Mouse (Mus musculus) thymus, postnatal 14 days (tissue): ENCODE results near the gene D5Ertd579e.
A peak's percentile ranks its signal among the peaks of the same experiment; 100 is the strongest.

Experiments used
- DNase-seq: peaks from one replicate; pipeline ENCODE4 v3.0.0; 2021

Gene D5Ertd579e

DNA sequence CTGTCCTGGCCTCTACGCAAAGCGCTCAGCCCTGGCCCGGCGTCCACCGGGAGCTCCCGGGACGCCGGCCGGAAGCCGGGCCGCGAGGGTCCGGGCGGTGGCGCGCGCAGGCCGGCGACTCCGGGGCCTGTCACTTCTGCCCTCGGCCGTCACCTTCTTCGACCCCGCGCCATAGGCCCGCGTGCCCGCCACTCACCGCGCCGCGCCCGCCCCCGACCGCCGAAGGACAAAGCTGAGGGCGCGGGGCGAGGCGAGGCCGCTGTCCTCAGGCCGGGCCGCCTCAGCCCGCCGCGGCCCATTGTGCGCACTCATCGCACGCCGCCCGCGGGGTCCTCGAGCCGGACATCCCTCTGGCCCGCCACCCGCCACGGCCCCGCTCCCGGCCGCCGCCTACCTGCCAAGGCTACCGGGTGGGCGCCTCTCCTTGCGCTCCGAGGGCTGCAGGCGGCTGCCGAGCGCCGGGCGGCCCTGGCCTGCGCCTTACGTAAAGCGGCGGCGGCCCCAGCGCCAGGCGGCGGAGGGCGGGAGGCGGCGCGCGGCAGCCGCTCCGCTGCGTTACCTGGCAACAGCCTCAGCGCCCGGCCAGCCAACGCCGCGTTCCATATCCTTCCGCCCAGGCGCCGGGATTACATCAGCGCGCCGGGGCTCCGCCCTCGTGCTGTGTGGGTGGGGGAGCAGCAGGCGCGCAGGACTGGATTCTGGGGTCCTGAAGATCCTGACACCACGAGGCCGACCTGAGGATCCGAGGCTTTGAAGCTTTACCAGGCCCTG lies at the start of gene D5Ertd579e:
Gene D5Ertd579e (minus strand): TSS at position 564 of the 771 bp plus-strand sequence.
- DNase-seq = peak; percentile 96

DNA sequence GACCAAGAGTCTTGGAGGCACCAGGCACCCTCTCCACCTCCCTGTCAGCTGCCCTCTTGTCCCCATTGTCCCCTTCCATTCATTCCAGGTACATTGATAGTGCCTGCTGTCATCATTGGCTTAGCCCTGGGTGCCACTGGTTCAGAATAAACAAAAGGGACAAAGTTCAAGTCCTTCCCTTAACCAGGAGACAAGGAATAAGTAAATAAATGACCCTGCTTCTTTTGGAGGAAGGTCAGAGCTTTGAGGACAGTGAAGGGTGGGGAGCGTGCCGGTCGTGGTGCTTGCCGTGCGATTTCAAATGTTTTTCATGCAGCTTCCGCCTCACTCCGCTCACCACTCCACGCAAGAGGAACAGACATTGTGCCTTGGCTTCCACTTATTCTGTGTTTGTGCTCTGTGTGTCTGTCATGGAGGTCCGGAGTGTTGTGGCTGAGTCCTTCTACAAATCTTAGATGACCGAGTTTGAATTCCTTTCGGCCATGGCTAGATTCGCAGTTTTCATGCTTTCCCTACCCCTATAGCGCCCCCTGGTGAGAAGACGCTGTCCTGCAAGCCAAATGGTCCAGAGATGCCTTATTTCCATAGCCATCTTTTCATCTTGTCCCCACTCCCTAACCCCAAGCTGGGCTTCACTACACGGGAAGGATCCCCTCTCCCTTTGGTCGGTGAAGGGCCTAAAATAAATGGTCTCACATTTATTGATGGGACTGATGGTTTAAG lies 46.5 kb upstream of the D5Ertd579e start:
- DNase-seq = peak; percentile 84

DNA sequence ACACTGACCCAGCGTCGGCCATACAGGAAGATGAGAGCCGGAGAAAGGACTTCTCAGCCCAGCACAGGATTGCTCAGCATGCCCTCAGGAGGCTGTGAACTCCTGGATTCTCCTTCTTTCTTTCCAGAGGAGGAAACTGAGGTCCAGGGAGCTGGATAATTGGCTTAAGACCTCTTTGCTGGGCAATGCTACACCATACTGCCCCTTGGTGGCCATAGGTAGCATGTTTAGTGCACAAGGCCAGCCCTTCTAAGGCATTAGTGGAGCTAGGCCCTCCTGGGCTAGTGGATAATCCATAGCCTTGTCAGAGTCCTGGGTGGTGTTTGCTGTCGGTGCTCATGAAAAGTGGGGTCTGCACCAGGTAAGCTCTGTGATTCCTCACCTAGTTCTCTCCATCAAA lies 44.0 kb upstream of the D5Ertd579e start:
- no peak for DNase-seq

DNA sequence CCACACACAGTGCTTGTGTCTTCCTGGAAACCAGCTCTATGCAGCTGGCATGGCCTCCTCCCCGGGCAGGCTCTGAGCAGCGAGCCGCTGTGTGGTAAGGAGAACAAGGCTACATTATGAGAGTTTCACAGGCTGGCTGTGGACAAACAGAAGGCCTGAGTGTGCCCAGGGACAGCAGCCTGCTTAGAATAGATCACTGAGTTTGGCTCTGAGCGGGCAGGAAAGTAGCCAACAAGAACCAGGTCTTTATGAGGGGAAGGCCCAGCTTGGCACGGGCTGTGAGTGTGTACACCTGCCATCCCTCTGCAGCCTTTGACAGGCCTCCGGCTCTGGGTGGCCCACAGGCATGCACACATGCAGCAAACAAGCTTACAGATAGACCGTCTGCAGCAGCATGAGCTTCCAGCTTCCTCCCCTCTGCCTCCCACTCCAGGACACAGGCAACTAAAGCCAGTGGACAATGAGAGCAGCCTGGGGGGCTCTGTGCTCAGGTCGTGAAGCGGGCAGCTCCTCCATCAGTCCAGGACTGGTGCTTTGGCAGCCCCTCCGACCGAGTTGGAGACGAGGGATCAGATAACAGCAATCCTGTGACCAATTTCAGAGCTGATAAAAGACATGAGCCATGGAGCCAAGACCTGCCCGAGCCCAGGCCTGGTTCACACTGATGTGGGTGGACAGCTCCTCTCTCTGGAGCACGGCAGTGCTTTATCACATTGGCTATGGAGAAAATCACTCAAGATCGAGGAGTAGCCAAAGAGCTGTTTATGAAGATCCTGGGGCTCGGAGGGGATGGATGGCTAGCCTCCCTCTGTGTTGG lies 43.2 kb upstream of the D5Ertd579e start:
- no peak for DNase-seq

DNA sequence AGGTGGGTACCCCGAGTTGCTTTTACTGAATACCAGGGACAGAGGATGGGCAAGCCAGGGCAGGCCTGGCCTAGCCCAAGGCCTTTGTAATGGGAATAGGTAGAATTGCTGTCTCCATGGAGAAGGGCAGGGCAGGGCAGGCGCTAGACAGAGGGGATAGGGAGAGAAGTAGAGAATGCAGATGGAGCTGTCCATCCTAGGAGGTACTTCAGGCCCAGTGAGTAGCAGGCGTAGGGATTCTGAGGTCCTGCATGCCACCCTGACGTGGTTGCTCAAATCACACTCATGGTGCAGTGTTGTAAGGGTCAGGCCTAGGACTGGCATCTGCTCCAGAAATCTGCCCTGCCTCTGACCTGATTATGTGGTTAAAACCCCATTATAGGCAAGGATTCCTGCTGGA lies 41.9 kb upstream of the D5Ertd579e start:
- DNase-seq = no peak

DNA sequence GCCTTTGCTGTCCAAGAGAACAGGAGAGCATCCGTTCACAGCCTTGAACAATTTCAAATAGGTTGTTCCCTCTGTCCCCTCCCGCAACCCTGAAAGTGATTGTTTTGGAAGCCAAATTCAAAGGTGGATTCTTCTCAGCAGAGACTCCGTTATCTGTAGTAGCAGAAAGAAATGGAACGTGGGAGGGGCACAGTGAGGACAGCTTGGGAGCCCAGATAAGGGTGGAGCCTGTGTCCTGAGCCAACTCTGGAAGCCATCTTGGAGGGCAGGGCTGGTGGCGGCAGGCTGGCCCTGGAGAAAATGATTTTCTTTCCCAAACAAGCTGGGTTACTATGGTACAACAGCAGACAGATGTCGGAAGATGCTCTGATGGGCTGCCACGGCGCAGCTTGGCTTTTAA lies 40.2 kb upstream of the D5Ertd579e start:
- DNase-seq = no peak

DNA sequence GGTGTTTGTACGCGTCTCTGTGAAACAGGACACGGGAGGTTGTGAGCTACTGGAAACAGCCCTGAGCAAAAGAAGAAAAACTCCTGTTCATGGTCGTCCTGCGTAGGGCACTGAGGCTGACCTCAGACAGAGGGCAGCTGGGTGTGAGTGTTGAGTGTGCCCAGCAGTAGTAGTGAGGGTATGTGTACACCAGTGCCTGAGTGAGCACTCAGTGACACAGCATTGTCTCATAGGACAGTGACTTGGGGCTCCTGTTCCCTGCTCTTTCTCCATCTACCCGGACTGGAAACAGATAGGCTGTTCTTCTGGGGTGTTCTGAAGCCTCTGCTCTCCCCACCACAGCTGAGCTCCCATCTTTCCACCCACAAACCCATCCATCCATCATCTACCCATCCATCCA lies 39.3 kb upstream of the D5Ertd579e start:
- no peak for DNase-seq

DNA sequence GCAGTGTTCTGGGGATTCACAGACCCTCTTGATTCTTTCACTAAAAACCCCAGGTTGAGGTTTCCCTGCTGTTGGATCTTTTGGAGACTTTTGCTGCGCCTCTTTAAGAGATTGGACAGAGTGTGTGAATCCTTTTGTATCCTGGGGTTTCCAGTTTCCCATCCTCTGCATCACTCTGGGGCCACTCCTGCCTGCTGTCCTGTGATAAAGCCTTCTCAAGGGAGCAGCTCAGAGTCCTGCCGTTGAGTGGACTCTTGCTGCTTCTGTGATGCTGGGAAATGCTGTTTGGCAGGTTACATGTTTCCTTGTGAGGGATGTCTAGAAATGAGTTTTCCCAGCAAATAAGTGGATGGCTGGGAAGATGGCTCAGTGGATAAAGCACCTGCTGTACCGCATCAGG lies 37.6 kb upstream of the D5Ertd579e start:
- no peak for DNase-seq

DNA sequence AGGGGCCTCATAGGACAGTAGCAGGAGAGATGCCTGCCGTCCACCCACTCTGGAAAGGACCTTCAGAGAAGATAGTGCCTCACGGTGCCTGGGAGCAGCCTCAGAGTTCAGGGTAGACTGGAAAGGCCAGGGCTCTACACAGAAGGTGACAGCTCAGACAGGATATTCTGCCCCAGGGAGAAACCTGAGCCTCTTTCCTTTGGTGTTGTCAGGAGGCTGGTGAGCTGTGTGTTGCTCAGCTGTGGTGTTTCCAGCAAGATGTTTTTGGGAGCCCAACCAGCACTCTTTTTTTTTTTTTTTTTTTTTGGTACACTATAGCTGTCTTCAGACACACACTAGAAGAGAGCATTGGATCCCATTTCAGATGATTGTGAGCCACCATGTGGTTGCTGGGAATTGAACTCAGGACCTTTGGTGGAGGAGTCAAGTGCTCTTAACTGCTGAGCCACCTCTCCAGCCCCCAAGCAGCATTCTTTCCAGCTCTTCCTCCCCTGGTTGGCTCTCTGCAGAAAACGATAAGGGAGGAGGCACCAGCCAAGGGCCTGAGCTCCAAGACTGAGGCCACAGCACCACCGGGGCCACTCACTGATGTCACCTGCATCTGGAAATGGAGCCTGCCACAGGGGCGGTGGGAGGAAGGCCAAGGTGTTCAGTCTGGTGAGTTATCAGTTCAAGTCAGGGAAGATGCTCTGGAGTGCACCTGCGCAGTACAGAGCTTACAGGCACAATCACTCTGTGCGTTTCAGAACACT lies 36.3 kb upstream of the D5Ertd579e start:
- DNase-seq = no peak

DNA sequence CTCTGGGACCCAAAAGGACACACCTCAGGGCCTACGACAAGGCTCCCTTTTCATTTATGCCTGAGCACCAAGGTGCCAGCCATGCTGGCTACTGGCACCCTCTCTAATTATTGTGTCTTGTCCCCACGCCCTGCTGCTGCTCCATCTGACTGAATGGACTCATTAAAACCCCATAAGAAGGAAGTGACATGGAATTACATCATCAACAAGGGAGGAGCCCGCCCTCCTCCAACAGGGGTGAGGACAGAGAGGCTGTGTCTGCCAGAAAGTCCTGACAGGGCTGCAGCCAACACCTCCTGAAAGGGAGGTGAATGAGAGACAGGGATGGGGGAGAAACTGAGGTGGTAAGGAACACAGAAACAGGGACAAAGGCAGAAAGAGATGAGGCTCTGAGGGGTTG lies 34.9 kb upstream of the D5Ertd579e start:
- no peak for DNase-seq

DNA sequence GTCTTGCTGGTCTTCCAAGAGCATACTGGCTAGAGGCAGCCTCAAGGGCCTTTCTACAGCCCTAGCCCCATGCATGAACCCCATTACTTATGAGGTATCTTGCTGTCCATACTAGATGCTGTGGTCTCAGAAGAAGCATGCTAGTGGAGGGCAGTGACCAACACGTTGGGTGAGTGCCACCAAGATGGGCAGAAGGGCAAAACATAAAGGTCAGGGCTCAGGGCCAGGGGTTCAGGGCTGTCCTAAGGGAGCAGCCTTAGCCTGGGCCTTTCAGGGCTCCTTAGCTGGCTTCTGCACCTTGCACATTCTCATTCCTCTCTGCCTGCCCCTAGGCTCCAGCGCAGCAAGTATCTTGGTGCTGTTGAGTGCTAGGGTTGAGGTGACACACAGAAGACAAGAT lies 34.1 kb upstream of the D5Ertd579e start:
- DNase-seq = no peak

DNA sequence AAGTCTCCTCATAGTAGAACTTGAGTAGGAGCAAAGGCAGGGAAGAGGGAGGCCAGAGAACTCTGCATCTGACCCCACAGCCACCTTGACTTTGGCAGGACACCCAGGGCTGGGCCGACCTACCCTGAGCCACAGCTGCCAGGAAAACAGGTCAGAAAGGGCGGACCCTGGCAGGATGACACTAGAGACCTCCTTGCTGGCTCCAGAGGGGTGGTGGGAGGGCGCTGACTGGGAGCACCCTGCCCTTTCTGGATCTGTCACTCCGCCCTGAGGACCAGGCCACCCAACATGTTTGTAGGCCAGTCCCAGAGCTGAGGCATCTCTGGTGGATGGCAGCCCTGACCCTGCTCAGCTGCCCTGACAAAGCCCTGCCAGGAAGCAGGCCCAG lies 33.3 kb upstream of the D5Ertd579e start:
- DNase-seq = no peak

DNA sequence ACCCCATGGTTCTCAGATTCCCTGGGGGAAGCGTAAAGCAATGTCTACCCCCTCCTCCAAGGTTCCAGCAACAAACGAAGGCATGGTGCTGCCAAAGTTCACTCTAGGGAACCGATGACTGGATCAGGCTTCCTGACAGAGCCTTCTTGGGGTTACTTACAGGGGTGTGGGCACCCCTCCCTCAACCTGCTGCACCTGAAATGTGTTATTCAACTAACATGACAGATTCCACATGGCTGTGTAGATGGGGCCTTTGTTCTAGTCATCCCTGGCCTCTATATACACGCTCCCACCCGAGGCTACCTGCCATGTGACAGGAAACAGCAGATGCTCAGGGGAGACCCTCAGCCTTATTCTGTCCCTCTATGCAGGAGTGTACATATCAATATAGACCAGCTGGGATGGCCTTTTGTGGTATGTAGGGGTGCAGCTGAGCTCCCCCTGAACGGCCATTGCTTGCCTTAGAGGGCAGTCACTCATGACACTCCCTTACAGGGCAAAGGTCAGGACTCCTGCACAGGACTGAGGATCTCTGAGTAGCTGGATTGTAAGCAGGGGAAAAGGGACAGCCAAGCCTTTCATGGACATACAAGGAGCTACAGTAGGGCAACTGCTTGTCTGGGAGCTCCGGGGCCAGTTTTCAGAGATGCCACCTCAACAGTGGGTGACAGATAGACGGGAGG lies 32.7 kb upstream of the D5Ertd579e start:
- no peak for DNase-seq

DNA sequence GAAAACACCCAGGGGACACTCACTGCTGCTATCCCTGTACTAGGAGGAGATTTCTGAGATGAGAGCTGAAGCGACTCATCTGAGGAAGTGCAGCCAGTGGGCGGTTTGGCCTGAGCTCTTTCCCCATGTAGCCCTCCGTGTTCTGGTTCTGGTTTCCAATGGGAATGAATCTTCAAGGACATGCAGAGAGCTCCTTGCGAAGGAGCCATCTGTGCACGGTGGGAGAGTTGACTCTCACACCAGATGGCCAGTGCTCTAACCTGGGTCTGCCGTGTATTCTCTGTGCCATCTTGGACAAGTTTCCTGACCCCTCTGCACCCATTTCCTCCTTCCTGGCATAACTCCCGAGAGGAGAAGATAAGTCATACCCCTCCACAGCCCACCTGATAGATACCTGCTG lies 32.0 kb upstream of the D5Ertd579e start:
- DNase-seq = no peak

DNA sequence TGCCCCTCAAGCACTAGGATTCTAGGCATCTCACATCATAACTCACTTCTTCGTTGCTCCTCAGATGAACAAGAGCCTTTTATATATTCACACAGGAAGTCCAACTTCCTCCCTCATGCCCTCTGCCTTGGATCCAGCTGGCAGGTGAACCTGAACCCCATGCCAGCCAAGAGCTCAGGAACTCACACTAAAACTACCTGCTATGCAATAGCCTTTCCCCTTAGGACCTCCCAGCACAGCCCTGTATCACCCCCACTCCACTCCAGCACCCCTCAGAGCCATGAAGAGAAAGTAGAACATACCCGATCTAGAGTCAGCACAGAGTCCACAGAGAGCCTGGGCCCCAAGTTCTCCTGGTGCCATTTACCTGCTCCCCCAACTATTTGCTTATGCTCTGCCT lies 31.3 kb upstream of the D5Ertd579e start:
- DNase-seq = no peak

DNA sequence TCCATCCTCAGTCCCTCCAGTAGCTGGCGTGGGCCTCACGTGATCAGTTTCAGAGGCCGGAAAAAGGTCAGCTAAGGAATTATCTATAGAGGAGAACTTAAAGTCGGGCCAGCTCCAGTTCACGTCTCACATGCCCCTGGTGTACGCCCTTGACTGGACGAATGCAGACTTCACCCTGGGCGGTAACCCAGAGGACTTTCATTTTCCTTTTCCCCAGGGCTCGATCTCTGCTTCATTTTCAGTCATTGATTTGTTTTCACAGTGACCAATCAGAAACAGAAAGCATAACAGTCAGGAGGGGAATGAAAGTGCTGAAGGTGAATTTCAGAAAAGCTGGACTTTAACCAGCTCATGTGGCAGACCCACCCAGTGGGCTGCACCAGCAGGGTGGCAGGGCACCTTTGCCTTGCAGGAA lies 30.6 kb upstream of the D5Ertd579e start:
- no peak for DNase-seq

DNA sequence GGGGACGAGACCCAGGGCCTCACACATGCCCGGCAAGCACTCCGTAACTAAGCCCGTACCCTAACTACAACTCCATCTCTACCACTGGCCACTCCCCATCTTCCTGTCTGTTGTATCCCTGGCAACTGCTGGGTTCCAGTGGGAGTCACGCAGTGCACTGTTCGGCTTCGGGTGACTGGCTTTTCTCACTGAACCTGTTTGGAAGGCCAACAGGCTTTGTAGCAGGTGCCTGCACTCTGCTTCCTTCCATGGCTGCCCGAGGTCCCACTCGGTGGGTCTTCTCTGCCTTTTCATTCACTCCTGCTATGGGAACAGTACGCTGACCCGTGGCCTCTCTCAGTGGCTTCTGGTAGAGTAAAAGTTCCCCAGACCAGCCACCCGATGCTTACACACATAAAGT lies 30.0 kb upstream of the D5Ertd579e start:
- DNase-seq = no peak

DNA sequence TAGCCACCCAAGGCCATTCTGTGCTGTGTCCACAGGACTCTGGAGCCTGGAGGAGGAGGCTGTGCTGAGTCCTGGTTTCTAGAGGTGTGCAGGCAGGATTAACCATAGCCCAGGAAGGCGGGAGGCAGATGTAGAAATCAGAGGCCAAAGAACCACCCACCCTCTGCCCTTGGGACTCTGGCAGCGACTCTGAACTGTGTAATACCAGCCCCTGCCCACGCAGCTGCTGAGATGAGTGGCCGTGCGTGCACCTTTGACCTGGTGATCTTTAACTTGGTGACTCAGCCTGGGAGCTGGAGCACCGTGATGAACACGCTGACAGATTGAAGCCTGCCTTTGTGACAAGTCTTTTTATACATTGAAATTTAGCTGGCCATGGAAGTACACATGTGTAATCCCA lies 28.4 kb upstream of the D5Ertd579e start:
- DNase-seq = no peak

DNA sequence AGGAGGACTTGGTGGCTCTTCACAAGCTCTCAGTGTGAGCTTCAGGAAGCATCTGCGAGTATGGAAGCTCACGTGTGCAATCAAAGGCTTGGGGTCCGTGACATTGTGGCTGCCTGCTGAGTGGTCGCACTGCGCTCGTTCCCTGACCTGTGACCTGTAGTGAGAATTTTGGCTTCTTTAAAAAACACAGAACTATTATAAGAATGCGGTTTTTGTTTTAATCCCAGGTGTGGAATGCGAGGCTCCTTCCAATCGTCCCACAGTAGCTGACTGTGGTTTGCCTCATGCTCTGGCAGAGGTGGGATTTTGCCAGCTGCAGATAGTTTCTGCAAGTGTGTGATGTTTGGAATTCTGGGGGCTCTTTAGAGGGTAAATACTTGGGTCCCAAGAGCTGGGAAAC lies 27.5 kb upstream of the D5Ertd579e start:
- DNase-seq = no peak

DNA sequence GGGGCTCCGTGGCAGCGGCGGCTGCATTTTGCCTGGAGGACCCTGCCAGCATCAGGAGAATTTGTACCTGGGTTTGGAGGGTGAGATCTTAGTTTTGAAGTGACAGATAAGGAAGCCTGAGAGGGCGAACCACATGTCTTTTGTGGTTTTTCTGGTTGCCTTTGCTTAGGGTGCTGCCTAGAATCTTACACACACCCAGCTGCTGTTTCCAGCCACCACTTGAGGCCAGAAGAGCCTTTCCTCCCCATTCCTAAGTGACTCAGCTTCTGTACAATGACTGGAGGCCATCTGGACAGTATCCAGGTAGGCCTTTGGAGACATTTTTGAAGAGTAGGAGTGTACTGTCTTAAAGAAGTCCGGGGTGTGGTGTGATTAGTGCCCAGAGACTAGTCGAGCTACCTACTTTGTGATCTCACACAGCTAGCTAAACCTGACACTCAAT lies 26.6 kb upstream of the D5Ertd579e start:
- DNase-seq = peak; percentile 40

DNA sequence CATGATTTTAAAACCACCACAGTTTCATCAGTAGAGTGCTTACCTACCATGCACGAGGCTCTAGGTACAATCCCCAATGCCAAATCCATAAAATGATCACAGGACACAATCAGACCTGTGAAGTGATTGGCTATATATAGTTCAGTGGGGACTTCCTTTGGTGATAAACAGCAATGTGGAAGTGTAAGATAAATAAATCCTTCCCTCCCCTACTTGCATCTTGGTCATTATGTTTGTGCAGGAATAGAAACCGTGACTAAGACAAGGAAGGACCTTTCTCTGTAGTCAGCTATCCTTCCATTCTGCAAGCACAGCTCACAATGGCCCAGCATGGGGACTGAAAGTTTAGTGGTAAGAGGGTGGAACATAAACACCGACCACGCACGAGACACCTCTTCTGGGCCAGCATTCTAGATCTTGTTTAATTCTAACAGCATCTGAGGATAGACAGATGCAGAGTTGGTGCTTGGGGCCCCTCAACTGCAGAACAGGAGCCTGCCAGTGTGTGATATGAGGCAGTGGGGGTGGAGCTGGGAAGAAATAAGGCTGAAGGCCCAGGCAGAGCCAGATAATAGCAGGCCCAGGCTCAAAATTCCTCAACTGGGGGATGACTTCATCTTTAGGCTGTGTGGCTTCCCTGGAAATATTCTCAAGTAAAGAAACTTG lies 25.0 kb upstream of the D5Ertd579e start:
- DNase-seq = no peak

DNA sequence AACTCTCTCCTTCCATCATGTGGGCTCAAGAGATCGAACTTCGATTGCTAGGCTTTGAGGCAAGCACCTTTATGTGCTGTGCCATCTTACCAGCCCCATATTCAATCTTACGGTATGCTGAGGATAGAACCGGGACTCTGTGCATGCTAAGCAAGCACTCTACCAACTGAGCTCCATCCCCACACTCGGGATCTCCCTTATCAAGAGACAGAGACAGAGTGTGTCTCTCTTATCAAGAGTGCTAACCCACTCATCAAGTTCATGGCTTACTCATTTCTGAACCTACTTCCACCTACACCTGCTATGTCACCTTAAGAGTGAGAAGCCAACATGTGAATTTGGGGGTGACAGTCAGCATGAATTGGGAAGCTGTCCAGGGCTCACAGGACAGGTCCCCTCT lies 24.4 kb upstream of the D5Ertd579e start:
- DNase-seq = no peak
